Mouse (Mus musculus): ENCODE data around the gene Lpgat1. TPM values are rescaled to one million over a fixed set of nuclear protein-coding genes. Genes with fewer than 3 reads are reported as not detected.

Lpgat1 gene
- total and polyA plus RNA-seq, 3 experiments = 15.3 to 40.0 (median 31.8) TPM

- no peak overlapping the region for H3K4me3 ChIP-seq (replicated peaks in 1 of 3; ENCODE audit: low read depth in 2 of 3, low read length in 2 of 3, poor library complexity in 1 of 3)
- H3K9ac ChIP-seq (ENCODE audit: insufficient read depth, low read depth) = no peak overlapping the region
- in situ Hi-C loops (cut with MboI; ENCODE audit: low pct_ligation_motif_present, low pct_unique_long_range_greater_than_20kb, low sequenced_read_pairs) = no loop called here
- H3K4me2 ChIP-seq (ENCODE audit: insufficient read depth, low read depth, poor library complexity, severe bottlenecking) = no peak overlapping the region
- peaks cover 3 to 11% of the 10 kb centered on the region in 2 experiments for H3K36me3 ChIP-seq (replicated peaks in 1 of 2; ENCODE audit: control insufficient read depth in 1 of 2, insufficient read depth in 1 of 2, low read length in 1 of 2)
- DNase-seq (ENCODE audit: extremely low read depth) = no peak
- dilution Hi-C loops (cut with MboI; ENCODE audit: extremely low pct_ligation_motif_present, extremely low pct_unique_long_range_greater_than_20kb, low sequenced_read_pairs) = no loop called here
- H3K9me3 ChIP-seq (replicated peaks; ENCODE audit: low read length) = peaks cover 4% of the 10 kb centered on the region
- H3K27me3 ChIP-seq (replicated peaks) = no peaks in the 10 kb centered on the region
- H3K79me2 ChIP-seq (replicated peaks; ENCODE audit: control insufficient read depth, extremely low read depth, insufficient read depth, poor library complexity, severe bottlenecking) = no peaks in the 10 kb centered on the region
- TF ChIP-seq MEF2A (IDR thresholded peaks at IDR 0.05; ENCODE audit: borderline replicate concordance, low read depth, low read length) = no peak
- TF ChIP-seq ELF1 (IDR thresholded peaks at IDR 0.05; ENCODE audit: low read depth, low read length) = no peak
- TF ChIP-seq CTCF (conservative IDR thresholded peaks at IDR 0.05 in 1 of 2, IDR thresholded peaks at IDR 0.05 in 1 of 2; ENCODE audit: low read depth in 2 of 2, low read length in 2 of 2) = no peak
- TF ChIP-seq JUND (conservative IDR thresholded peaks at IDR 0.05; ENCODE audit: low read depth, low read length) = no peak
- TF ChIP-seq USF1 (IDR thresholded peaks at IDR 0.05; ENCODE audit: low read depth, low read length) = no peak
- no peak for TF ChIP-seq NELFE (IDR thresholded peaks at IDR 0.05; ENCODE audit: low read depth, low read length)
- H3K27ac ChIP-seq (ENCODE audit: insufficient read depth, low read depth) = no peak overlapping the region
- peaks cover 0 to 19% of the 10 kb centered on the region in 2 experiments; a peak in 2 of 4 replicates for H3K4me1 ChIP-seq (ENCODE audit: control insufficient read depth in 1 of 2, insufficient read depth in 2 of 2)
These were observed 68.6 kb downstream of the Lpgat1 start for GRCm38 (mm10) chr1:191786255-191786654.

- Histone ChIP-seq H3K9me3 (replicated peaks; ENCODE audit: low read length) (peaks cover 4% of the 10 kb centered on the region), H3K4me2 (ENCODE audit: insufficient read depth, low read depth, poor library complexity, severe bottlenecking) (no peak overlapping the region), H3K4me1 (ENCODE audit: control insufficient read depth in 1 of 2, insufficient read depth in 2 of 2) (peaks cover 0 to 19% of the 10 kb centered on the region in 2 experiments; a peak in 2 of 4 replicates), H3K27ac (ENCODE audit: insufficient read depth, low read depth) (no peak overlapping the region), H3K79me2 (replicated peaks; ENCODE audit: control insufficient read depth, extremely low read depth, insufficient read depth, poor library complexity, severe bottlenecking) (no peaks in the 10 kb centered on the region), H3K36me3 (replicated peaks in 1 of 2; ENCODE audit: control insufficient read depth in 1 of 2, insufficient read depth in 1 of 2, low read length in 1 of 2) (peaks cover 0 to 7% of the 10 kb centered on the region in 2 experiments), H3K4me3 (replicated peaks in 1 of 3; ENCODE audit: low read depth in 2 of 3, low read length in 2 of 3, poor library complexity in 1 of 3) (no peak overlapping the region), H3K9ac (ENCODE audit: insufficient read depth, low read depth) (no peak overlapping the region), H3K27me3 (replicated peaks) (no peaks in the 10 kb centered on the region)
- no peak for DNase-seq (ENCODE audit: extremely low read depth)
- dilution Hi-C loops (cut with MboI; ENCODE audit: extremely low pct_ligation_motif_present, extremely low pct_unique_long_range_greater_than_20kb, low sequenced_read_pairs) (no loop called here), in situ Hi-C loops (cut with MboI; ENCODE audit: low pct_ligation_motif_present, low pct_unique_long_range_greater_than_20kb, low sequenced_read_pairs) (no loop called here)
- no peak for TF ChIP-seq ELF1 (IDR thresholded peaks at IDR 0.05; ENCODE audit: low read depth, low read length)
- no peak for TF ChIP-seq BHLHE40 (IDR thresholded peaks at IDR 0.05; ENCODE audit: low read depth, low read length)
- TF ChIP-seq POLR2AphosphoS2 (IDR thresholded peaks at IDR 0.05; ENCODE audit: low read depth, low read length) = no peak
- TF ChIP-seq ZMIZ1 (IDR thresholded peaks at IDR 0.05; ENCODE audit: low read depth, low read length) = no peak
- no peak for TF ChIP-seq MYC (IDR thresholded peaks at IDR 0.05; ENCODE audit: low read depth, low read length)
- no peak for TF ChIP-seq ZKSCAN1 (IDR thresholded peaks at IDR 0.05; ENCODE audit: borderline replicate concordance, low read depth, low read length)
- TF ChIP-seq NELFE (IDR thresholded peaks at IDR 0.05; ENCODE audit: low read depth, low read length) = no peak
- TF ChIP-seq USF1 (IDR thresholded peaks at IDR 0.05; ENCODE audit: low read depth, low read length) = no peak
- TF ChIP-seq RCOR1 (conservative IDR thresholded peaks at IDR 0.05; ENCODE audit: low read depth, low read length) = no peak
- no peak for TF ChIP-seq USF2 (conservative IDR thresholded peaks at IDR 0.05; ENCODE audit: low read depth, low read length)
- TF ChIP-seq HCFC1 (IDR thresholded peaks at IDR 0.05; ENCODE audit: low read depth, low read length) = no peak
- no peak for TF ChIP-seq MXI1 (IDR thresholded peaks at IDR 0.05; ENCODE audit: low read depth, low read length)
- no peak for TF ChIP-seq MAZ (IDR thresholded peaks at IDR 0.05; ENCODE audit: low read depth, low read length)
- no peak for TF ChIP-seq NRF1 (IDR thresholded peaks at IDR 0.05; ENCODE audit: low read depth, low read length)
- no peak for TF ChIP-seq GABPA (IDR thresholded peaks at IDR 0.05; ENCODE audit: insufficient replicate concordance, low read depth, low read length)
- no peak for TF ChIP-seq ZC3H11A (IDR thresholded peaks at IDR 0.05; ENCODE audit: low read depth, low read length)
- no peak for TF ChIP-seq MAX (IDR thresholded peaks at IDR 0.05; ENCODE audit: low read length)
- no peak for TF ChIP-seq PAX5 (IDR thresholded peaks at IDR 0.05; ENCODE audit: low read length)
- TF ChIP-seq TBP (conservative IDR thresholded peaks at IDR 0.05; ENCODE audit: low read depth, low read length) = no peak
- no peak for TF ChIP-seq TCF12 (IDR thresholded peaks at IDR 0.05; ENCODE audit: low read depth, low read length)
These were observed 69.7 kb downstream of the Lpgat1 start for GRCm38 (mm10) chr1:191787379-191787778.

All from CH12.LX (cell line).